Mouse (Mus musculus): ENCODE data around the gene Drg1. TPM values are rescaled to one million over a fixed set of nuclear protein-coding genes. Genes with fewer than 3 reads are reported as not detected.
A peak's percentile ranks its signal among the peaks of the same experiment; 100 is the strongest.

Gene Drg1
- polyA plus RNA-seq, 1 experiment from 2014 or later: 261 TPM

DNA sequence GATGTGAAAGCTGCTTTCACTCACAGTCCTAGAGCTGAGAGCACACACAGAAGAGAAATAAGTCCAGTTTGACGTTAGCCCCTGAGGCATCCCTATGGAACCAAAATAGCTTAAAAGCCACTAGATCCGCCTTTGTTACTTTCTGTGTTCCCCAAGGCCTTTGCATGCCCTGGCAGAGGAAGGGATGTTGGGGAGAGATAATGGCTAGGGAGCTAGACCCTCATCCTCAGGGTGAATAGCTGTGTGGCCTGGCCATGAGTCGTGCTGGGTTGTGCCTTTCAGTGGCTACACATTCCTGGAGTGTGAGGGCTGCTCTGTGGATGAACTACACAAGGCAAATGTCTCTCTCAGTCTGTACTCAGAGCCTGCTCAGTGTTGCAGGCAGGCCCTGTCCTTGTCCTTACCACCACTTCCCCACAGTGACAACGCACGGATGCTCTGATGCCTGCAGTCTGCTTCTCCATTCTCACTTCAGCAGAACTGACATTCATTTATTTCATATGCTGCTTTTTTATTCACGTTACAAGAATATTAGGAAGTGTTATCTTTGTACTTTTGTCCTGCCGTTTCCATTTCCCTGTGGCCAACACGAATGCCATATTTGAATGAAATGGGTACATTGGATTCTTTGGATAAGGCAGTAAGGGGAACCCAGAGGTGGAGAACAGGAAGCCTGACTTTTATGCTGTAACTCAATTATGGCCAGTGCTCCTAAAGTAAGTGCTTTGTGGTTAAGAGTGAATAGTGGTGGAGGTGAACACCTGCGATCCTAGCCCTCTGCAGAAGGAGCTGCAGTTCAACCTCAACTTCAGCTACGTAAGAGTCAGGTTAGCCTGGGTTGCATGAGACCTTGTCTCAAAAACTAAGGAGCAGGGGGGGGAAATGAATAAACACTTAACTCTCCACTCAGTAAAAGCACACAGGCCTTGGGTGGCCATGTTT lies 31.9 kb upstream of the Drg1 start:
- Histone ChIP-seq H3K4me3 (replicated peaks) (no peak overlapping the region), H3K9ac (replicated peaks) (no peak overlapping the region), H3K9me3 (no peaks in the 10 kb centered on the region), H3K4me1 (replicated peaks) (peaks cover 49% of the 10 kb centered on the region), H3K27me3 (no peaks in the 10 kb centered on the region), H3K27ac (no peak overlapping the region), H3K4me2 (replicated peaks) (no peak overlapping the region), H3K36me3 (peaks cover 97% of the 10 kb centered on the region)
- no peak for ATAC-seq
- 87% methylated on average over 10 of the region's 10 CpGs for WGBS

DNA sequence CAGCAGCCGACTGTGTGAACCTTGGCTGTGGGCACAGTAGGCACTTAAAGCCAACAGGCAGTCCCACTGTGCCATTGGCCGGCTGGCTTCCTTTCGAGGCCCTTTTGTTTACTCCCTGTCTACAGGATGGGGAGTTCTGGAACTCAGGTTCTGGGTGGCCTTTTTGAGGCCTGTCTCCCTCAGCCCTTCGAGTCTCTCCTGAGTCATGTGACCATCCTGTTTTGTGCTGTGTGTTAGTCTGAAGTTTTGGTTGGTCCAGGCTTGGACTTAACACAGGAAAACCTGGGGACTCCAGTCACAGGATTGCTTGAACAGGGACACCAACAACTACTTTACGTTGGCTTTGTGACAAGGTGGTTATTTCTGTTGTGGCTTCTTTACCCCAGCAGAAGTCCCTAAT lies 29.8 kb upstream of the Drg1 start:
- peaks cover 76% of the 10 kb centered on the region for H3K36me3 ChIP-seq
- peak overlapping the region; percentile 89 for H3K4me3 ChIP-seq (replicated peaks)

DNA sequence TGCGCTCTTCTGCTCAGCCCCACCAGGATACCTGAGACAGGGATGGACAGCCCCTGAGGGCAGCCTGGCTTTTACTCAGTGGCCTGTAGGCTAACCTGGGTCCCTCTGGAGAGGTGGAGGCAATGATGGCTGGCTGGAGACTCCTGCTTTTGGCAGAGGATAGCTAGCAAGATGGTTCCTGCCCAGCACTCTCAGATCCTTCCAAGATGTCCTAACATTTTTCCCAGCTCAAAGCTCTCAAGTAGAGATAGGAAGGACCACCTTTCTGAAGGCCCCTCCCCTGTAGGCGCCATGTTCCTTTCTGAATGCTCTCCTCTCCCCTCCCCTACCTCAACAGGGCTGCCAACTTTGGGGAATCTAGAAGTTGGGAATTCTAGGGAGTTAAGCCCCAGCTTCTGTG lies 28.4 kb upstream of the Drg1 start:
- Histone ChIP-seq H3K4me1 (replicated peaks) (peaks cover 52% of the 10 kb centered on the region), H3K36me3 (peaks cover 62% of the 10 kb centered on the region), H3K27ac (peak overlapping the region; percentile 100), H3K9me3 (no peaks in the 10 kb centered on the region), H3K9ac (replicated peaks) (peak overlapping the region; percentile 97), H3K27me3 (no peaks in the 10 kb centered on the region), H3K4me3 (replicated peaks) (peak overlapping the region; percentile 89), H3K4me2 (replicated peaks) (peak overlapping the region; percentile 89)
- ATAC-seq: no peak
- WGBS: 92% methylated on average over 2 of the region's 2 CpGs

More for the DNA sequence above, 29.8 kb upstream of the Drg1 start:
- Histone ChIP-seq H3K27me3 (no peaks in the 10 kb centered on the region), H3K9me3 (no peaks in the 10 kb centered on the region), H3K9ac (replicated peaks) (peak overlapping the region; percentile 39; the same call in 1 of the 2 replicates), H3K4me2 (replicated peaks) (peak overlapping the region; percentile 89), H3K4me1 (replicated peaks) (peaks cover 52% of the 10 kb centered on the region), H3K27ac (no peak overlapping the region)
- WGBS: 73% methylated on average over 5 of the region's 5 CpGs
- no peak for ATAC-seq

DNA sequence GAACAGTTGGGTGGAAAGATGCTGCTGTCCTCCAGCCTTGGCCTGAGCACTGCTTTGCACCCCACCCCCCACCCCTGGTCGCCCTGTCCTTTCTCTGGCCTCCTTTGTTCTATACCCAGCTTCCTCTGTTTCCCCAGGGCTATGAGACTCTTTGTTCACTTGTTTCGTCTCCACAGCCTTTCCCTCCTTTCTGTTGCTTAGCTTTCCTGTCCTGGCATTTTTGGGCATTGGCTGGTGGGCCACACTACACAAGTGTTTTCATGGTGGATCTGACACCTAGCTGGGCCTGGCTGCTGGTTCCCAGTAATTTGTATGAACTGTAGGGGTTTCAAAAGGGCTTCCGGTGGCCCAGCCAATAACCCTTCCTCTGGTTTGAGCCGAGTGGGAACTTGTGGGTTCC lies 27.1 kb upstream of the Drg1 start:
- Histone ChIP-seq H3K27me3 (no peaks in the 10 kb centered on the region), H3K9ac (replicated peaks) (peak overlapping the region; percentile 97), H3K4me3 (replicated peaks) (peak overlapping the region; percentile 89), H3K4me1 (replicated peaks) (peaks cover 55% of the 10 kb centered on the region), H3K9me3 (no peaks in the 10 kb centered on the region), H3K4me2 (replicated peaks) (peak overlapping the region; percentile 89), H3K27ac (peak overlapping the region; percentile 100), H3K36me3 (peaks cover 49% of the 10 kb centered on the region)
- WGBS: 15% methylated on average over 4 of the region's 4 CpGs
- ATAC-seq: no peak

DNA sequence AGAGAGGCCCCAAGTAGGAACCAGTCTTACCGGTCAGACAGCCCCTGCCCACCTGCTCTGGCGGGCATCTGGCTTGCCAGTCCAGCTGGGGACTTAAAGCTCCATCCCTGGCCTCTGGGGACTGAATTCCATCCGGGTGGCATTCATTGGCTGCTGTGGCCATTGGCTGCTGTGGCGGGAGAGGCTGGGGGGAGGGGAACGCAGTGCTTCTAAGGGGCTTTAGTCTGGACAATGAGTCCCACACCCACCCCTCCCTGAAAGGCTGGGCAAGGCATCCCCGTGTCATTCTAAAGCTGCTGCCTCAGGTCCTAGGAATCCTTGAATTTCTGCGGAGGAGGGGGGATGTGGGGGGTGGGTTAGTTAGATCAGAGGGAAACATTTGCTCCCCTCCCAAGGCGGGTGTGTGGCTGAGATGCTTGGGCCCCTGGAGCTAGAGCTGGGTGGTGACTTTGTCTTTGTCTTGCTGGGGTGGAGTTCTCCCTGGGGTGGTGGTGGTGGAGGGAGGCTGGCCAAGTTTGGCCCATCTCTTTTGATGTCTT lies 26.6 kb upstream of the Drg1 start:
- peak overlapping the region; percentile 100 for H3K27ac ChIP-seq
- peak; percentile 37 for ATAC-seq
- peak overlapping the region; percentile 89 for H3K4me2 ChIP-seq (replicated peaks)
- peaks cover 57% of the 10 kb centered on the region for H3K4me1 ChIP-seq (replicated peaks)
- H3K27me3 ChIP-seq: no peaks in the 10 kb centered on the region
- H3K9me3 ChIP-seq: no peaks in the 10 kb centered on the region
- peak overlapping the region; percentile 89 for H3K4me3 ChIP-seq (replicated peaks)
- H3K36me3 ChIP-seq: peaks cover 43% of the 10 kb centered on the region
- WGBS: under 1% methylated on average over 8 of the region's 8 CpGs
- peak overlapping the region; percentile 97 for H3K9ac ChIP-seq (replicated peaks)

DNA sequence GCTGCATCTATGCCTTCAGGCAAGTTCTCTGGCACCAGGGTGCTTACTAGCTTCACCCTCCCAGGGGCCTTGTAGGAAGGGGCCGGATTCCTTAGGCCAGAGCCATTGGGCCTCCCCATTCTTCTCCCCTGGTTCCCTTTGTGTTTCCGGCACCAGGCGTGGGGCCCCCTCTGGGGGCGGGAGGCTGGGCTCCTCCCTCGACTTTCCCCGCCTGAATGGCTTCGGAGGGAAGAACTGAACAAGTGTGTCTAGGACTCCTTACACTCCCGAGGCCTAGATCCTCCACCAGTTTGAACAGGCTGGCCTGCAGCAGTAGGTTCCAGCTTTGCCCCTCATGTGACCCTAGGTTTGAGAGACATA lies 25.8 kb upstream of the Drg1 start:
- H3K4me3 ChIP-seq (replicated peaks): peak overlapping the region; percentile 89
- 0 out of 2 replicates have a peak, but pooled peaks have one; percentile 4 for ATAC-seq
- peaks cover 58% of the 10 kb centered on the region for H3K4me1 ChIP-seq (replicated peaks)
- H3K36me3 ChIP-seq: peaks cover 36% of the 10 kb centered on the region
- peak overlapping the region; percentile 89 for H3K4me2 ChIP-seq (replicated peaks)
- peak overlapping the region; percentile 100 for H3K27ac ChIP-seq
- WGBS: under 1% methylated on average over 8 of the region's 8 CpGs
- no peaks in the 10 kb centered on the region for H3K27me3 ChIP-seq
- no peaks in the 10 kb centered on the region for H3K9me3 ChIP-seq
- H3K9ac ChIP-seq (replicated peaks): peak overlapping the region; percentile 97

DNA sequence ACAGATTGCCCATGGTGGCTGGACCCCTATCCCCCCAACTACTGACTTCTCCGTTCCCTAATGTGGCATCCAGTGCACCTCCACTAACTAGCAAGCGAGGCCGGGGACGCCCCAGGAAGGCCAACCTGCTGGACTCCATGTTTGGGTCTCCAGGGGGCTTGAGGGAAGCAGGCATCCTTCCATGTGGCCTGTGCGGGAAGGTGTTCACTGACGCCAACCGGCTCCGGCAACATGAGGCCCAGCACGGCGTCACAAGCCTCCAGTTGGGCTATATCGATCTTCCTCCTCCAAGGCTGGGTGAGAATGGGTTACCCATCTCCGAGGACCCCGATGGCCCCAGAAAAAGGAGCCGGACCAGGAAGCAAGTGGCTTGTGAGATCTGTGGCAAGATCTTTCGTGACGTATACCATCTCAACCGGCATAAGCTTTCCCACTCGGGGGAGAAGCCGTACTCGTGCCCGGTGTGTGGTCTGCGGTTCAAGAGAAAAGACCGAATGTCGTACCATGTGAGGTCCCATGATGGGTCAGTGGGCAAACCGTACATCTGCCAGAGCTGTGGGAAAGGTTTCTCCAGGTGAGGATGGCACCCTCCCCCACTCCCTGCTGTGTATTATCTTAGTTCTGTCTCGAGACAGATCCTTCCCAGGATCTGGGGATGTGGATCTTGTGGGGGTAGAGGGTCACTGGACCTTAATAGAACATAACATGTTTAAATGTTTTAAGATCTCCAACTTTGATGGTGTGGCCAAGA lies 25.3 kb upstream of the Drg1 start:
- peaks cover 54% of the 10 kb centered on the region for H3K4me1 ChIP-seq (replicated peaks)
- ATAC-seq: no peak

DNA sequence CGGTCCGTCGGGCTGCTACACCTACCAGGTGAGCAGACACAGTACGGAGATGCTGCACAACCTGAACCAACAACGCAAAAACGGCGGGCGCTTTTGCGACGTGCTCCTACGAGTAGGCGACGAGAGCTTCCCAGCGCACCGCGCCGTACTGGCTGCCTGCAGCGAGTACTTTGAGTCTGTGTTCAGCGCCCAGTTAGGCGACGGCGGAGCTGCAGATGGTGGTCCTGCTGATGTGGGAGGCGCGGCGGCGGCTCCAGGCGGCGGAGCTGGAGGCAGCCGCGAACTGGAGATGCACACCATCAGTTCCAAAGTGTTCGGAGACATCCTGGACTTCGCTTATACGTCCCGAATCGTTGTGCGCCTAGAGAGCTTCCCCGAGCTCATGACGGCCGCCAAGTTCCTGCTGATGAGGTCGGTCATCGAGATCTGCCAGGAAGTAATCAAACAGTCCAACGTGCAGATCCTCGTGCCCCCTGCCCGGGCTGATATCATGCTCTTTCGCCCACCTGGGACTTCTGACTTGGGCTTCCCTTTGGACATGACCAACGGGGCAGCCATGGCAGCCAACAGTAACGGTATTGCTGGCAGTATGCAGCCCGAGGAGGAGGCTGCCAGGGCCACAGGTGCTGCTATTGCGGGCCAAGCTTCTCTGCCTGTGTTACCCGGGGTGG lies 24.6 kb upstream of the Drg1 start:
- no peaks in the 10 kb centered on the region for H3K9me3 ChIP-seq
- under 1% methylated on average over 50 of the region's 50 CpGs for WGBS
- peak; percentile 1; the same call in 1 of the 2 replicates for ATAC-seq
- H3K4me3 ChIP-seq (replicated peaks): peak overlapping the region; percentile 89
- H3K27me3 ChIP-seq: no peaks in the 10 kb centered on the region
- peak overlapping the region; percentile 97 for H3K9ac ChIP-seq (replicated peaks)
- H3K36me3 ChIP-seq: peaks cover 23% of the 10 kb centered on the region
- peaks cover 47% of the 10 kb centered on the region for H3K4me1 ChIP-seq (replicated peaks)
- peak overlapping the region; percentile 89 for H3K4me2 ChIP-seq (replicated peaks)
- peak overlapping the region; percentile 100 for H3K27ac ChIP-seq

More for the DNA sequence above, 25.3 kb upstream of the Drg1 start:
- H3K27ac ChIP-seq: peak overlapping the region; percentile 100
- no peaks in the 10 kb centered on the region for H3K27me3 ChIP-seq
- H3K9me3 ChIP-seq: no peaks in the 10 kb centered on the region
- H3K4me2 ChIP-seq (replicated peaks): peak overlapping the region; percentile 89
- H3K9ac ChIP-seq (replicated peaks): peak overlapping the region; percentile 97
- peaks cover 30% of the 10 kb centered on the region for H3K36me3 ChIP-seq
- WGBS: 1% methylated on average over 26 of the region's 26 CpGs
- peak overlapping the region; percentile 89 for H3K4me3 ChIP-seq (replicated peaks)

DNA sequence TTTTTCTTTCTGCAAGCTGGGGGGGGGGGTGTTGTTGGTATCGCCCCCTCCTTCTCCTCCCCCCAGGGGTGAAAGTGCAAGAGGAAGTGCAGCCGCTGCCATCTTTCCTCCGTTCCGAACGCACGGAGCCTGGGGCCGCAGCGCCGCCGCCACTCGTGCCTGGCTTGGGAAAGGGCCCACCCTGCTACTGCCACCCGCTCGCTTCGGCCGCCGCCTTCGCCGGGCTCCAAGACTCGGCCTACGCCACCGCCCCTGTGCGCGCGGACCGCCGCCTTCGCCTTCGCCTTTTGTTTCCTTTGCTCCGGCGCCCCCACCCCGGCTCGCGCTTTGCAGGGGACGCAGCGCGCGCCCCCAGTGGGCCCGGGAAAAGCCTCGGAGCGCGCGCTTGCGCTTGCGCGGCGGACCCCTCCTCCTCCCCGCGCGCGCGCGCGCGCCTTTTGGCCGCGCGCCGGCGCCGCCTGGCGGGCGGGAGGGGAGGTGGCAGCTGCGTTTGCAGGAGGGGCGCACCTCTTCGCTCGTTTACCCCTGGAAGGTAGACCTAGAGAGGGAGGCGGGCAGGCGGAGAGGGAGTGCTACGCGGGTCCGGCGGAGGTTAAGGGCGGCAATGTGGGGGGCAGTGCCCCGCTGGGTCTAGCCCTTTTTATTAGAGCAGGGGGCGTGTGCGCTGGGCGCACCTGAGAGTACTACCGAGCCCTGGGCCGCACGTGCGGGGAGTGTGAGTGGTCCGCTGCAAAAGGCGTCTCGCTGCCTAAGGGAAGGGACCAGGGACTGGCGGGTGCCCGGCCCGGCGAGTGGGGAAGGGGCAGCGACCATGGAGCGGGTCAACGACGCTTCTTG lies 23.8 kb upstream of the Drg1 start:
- H3K27me3 ChIP-seq: no peaks in the 10 kb centered on the region
- no peaks in the 10 kb centered on the region for H3K9me3 ChIP-seq
- ATAC-seq: peak; percentile 57
- H3K4me1 ChIP-seq (replicated peaks): peaks cover 40% of the 10 kb centered on the region
- peak overlapping the region; percentile 89 for H3K4me3 ChIP-seq (replicated peaks)
- H3K27ac ChIP-seq: peak overlapping the region; percentile 100
- peak overlapping the region; percentile 97 for H3K9ac ChIP-seq (replicated peaks)
- WGBS: under 1% methylated on average over 60 of the region's 92 CpGs
- H3K36me3 ChIP-seq: peaks cover 16% of the 10 kb centered on the region
- H3K4me2 ChIP-seq (replicated peaks): peak overlapping the region; percentile 89

DNA sequence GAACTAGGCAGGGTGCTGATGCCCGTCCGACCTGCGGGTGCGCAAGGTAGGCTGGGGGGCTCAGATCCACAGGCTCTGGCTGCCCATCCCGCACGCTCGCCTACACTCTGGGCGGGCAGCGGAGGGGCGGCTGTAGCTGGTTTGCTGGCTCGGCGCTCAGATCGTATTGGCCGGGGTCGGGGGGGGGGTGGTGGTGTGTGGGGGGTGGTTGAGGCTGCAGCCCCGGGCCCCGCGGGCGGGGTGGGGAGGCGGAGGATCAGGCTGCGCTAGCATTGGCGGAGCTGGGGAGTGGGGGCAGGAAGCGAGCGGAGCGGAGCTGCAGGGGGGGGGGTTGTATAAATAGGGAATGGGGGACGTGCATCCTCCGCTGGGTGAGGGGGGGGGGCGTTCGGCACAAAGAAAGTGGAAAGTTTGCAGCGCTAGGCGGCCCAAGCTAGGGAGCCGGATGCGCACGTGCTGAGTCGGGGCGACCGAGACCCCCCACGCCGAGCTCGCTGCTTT lies 23.1 kb upstream of the Drg1 start:
- Histone ChIP-seq H3K4me2 (replicated peaks) (peak overlapping the region; percentile 89), H3K27ac (peak overlapping the region; percentile 100), H3K9ac (replicated peaks) (peak overlapping the region; percentile 97), H3K9me3 (no peaks in the 10 kb centered on the region), H3K27me3 (no peaks in the 10 kb centered on the region), H3K4me3 (replicated peaks) (peak overlapping the region; percentile 89), H3K4me1 (replicated peaks) (peaks cover 33% of the 10 kb centered on the region), H3K36me3 (peaks cover 10% of the 10 kb centered on the region)
- ATAC-seq: peak; percentile 80
- WGBS: 0% methylated on average over 30 of the region's 40 CpGs

Measured in midbrain, embryonic 13.5 days (tissue).